Mouse (Mus musculus): Measurements from ENCODE around the gene Crlf1. TPM values are rescaled to one million over a fixed set of nuclear protein-coding genes. Genes with fewer than 3 reads are reported as not detected.

Gene Crlf1
- polyA plus RNA-seq, 1 experiment from 2014 or later, result 10.0 TPM

DNA sequence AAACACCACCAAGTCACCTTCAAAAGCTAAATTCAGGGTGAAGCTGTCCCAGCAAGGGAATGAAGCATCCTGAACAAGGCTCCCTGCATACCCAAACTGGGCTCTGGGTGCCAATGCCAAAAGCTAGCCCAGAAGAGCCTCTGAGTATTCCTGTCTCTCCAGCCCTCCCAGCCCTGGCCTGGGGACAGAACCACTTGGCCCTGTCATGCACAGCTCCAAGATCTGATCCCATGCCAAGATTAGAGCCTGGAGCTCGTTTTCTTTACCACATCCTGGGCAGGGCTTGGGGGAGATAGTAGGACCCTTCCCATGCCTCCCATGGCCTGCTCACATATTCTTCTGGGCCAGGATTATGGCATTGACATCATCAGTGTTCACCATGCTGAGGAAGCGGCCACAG is 26.6 kb downstream of the Crlf1 start:
- no peaks in the 10 kb centered on the region for H3K9me3 ChIP-seq (ENCODE audit: control insufficient read depth, low read length)
- 74% methylated on average over 2 of the region's 2 CpGs for WGBS
- H3K27me3 ChIP-seq (ENCODE audit: control insufficient read depth, insufficient read depth, low read length), result no peaks in the 10 kb centered on the region
- no peak overlapping the region for H3K4me3 ChIP-seq (ENCODE audit: low read depth, low read length)
- H3K4me1 ChIP-seq (ENCODE audit: control insufficient read depth, insufficient read depth, low read length), result peaks cover 8% of the 10 kb centered on the region
- no peak for ATAC-seq (ENCODE audit: low read depth)
- H3K36me3 ChIP-seq (ENCODE audit: control insufficient read depth, insufficient read depth, low read length), result peaks cover 15% of the 10 kb centered on the region; the same call in 1 of the 2 replicates
- no peak overlapping the region for H3K4me2 ChIP-seq (ENCODE audit: low read depth, low read length)
- no peak overlapping the region for H3K9ac ChIP-seq (replicated peaks; ENCODE audit: low read depth, low read length)
- H3K27ac ChIP-seq (ENCODE audit: low read depth, low read length), result no peak overlapping the region

DNA sequence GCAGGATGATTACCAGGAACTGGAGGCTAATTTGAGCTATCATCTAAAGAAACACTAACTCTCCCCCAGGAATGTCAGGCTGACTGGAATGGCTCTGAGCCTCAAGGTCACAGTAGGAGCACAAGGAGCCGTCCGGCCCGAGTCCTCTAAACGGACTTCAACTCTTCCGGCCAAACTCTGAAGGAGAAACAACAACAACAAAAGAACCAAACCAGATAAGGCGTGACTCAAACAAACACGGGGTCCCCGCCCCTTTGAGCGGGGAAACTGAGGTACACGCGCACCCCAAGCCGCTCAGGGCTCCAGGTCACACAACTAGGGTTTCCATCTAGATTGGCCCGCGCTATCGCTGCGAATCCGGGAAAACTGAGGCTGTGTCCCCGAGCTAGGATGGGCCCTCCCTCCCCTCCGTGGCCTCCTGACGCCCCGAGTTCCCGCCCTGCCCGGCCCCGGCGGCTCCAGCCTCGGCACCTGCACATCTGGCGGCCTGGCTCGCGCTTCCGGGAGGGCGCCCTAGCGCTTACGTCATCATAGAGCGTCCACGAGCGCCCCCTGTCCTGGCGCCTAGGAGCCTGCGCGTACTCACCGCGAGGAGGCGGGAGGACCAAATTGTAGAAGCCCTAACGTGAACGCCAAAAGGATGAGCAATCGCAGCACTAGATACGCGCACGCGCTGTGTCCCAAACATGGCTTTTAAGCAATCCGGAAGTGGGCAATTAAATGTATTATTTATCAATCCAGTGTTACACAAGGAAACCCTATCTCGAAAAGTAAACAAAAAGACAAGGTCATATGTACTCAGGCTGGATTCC is 29.8 kb downstream of the Crlf1 start:
- H3K36me3 ChIP-seq (ENCODE audit: control insufficient read depth, insufficient read depth, low read length), result peaks cover 10% of the 10 kb centered on the region; the same call in 1 of the 2 replicates
- peak overlapping the region; percentile 84 for H3K27ac ChIP-seq (ENCODE audit: low read depth, low read length)
- H3K4me2 ChIP-seq (ENCODE audit: low read depth, low read length), result peak overlapping the region; percentile 70
- H3K9ac ChIP-seq (replicated peaks; ENCODE audit: low read depth, low read length), result peak overlapping the region; percentile 52
- no peaks in the 10 kb centered on the region for H3K27me3 ChIP-seq (ENCODE audit: control insufficient read depth, insufficient read depth, low read length)
- no peaks in the 10 kb centered on the region for H3K9me3 ChIP-seq (ENCODE audit: control insufficient read depth, low read length)
- peaks cover 13% of the 10 kb centered on the region for H3K4me1 ChIP-seq (ENCODE audit: control insufficient read depth, insufficient read depth, low read length)
- WGBS, result under 1% methylated on average over 47 of the region's 51 CpGs
- peak; percentile 87 for ATAC-seq (ENCODE audit: low read depth)
- peak overlapping the region; percentile 52 for H3K4me3 ChIP-seq (ENCODE audit: low read depth, low read length)

DNA sequence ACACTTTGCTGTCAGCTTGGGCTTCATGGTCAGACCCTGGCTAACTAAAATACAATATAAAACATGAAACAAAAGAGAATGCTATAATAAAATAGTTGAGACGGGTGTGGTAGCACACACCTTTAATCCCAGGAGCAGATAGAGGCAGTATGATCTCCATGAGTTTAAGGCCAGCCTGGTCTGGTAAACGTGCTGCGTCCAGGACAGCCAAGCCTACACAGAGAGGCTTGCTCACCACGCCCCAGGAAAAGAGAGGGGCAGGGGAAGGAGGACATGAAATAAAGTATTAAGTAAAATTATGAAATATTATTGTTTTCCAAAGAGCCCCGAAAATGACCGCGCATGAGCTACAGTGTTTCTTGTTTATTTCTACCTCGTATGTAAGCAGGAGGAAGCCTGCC is 34.2 kb downstream of the Crlf1 start:
- peaks cover 20% of the 10 kb centered on the region for H3K4me1 ChIP-seq (ENCODE audit: control insufficient read depth, insufficient read depth, low read length)
- H3K9me3 ChIP-seq (ENCODE audit: control insufficient read depth, low read length), result no peaks in the 10 kb centered on the region
- peaks cover 18% of the 10 kb centered on the region for H3K36me3 ChIP-seq (ENCODE audit: control insufficient read depth, insufficient read depth, low read length)
- 1% methylated on average over 8 of the region's 8 CpGs for WGBS
- peak overlapping the region; percentile 95 for H3K9ac ChIP-seq (replicated peaks; ENCODE audit: low read depth, low read length)
- no peak for ATAC-seq (ENCODE audit: low read depth)
- H3K27ac ChIP-seq (ENCODE audit: low read depth, low read length), result peak overlapping the region; percentile 89; the same call in 1 of the 2 replicates
- no peaks in the 10 kb centered on the region for H3K27me3 ChIP-seq (ENCODE audit: control insufficient read depth, insufficient read depth, low read length)
- peak overlapping the region; percentile 90 for H3K4me2 ChIP-seq (ENCODE audit: low read depth, low read length)
- peak overlapping the region; percentile 79 for H3K4me3 ChIP-seq (ENCODE audit: low read depth, low read length)

DNA sequence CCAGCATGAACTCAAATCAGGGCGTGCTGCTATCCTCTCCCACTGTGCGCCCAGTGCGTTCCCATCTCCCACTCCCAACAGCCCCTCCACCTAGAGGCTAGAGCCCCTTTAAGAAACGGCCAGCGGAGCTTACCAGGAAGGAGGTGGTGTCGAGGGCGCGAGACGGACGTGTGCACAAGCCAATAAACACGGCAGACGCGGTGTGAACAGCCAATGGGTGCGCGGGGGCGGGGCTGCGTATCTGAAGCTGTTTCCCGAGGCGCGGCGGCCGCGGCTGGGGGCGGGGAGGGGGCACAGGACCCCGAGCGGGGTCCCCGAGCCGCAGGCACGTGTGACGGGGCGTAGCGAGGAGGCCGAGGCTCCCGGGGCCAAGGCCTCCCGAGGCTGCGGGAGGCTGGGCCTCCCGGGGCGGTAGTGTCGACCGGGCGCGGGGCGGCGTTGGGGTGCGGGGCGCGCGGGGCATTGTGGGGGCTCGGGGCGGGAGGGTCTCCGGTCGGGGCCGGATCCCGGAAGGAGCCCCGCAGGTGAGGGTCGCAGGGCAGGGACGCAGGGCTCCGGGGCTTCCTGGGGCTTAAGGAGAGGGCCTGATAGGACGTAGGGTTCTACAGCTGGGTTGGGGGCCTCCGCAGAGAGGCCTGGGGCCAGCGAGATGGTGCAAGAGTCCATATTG is 34.7 kb downstream of the Crlf1 start, which contains the start of the genes Fkbp8 and Kxd1:
Gene Fkbp8 (plus strand): TSS at position 213 of the 670 bp plus-strand sequence.
Gene Kxd1 (minus strand): TSS at position 445 of the 670 bp plus-strand sequence.
- under 1% methylated on average over 34 of the region's 61 CpGs for WGBS
- H3K9ac ChIP-seq (replicated peaks; ENCODE audit: low read depth, low read length), result peak within 1 kb of the TSS; percentile 95
- peak within 1 kb of the TSS; percentile 79 for H3K4me3 ChIP-seq (ENCODE audit: low read depth, low read length)
- H3K4me2 ChIP-seq (ENCODE audit: low read depth, low read length), result peak within 1 kb of the TSS; percentile 90
- ATAC-seq (ENCODE audit: low read depth), result peak; percentile 95
- peaks cover 23% of the 10 kb centered on the region for H3K36me3 ChIP-seq (ENCODE audit: control insufficient read depth, insufficient read depth, low read length)
- H3K9me3 ChIP-seq (ENCODE audit: control insufficient read depth, low read length), result no peaks in the 10 kb centered on the region
- peaks cover 15% of the 10 kb centered on the region for H3K4me1 ChIP-seq (ENCODE audit: control insufficient read depth, insufficient read depth, low read length)
- peak within 1 kb of the TSS; percentile 89 for H3K27ac ChIP-seq (ENCODE audit: low read depth, low read length)
- no peaks in the 10 kb centered on the region for H3K27me3 ChIP-seq (ENCODE audit: control insufficient read depth, insufficient read depth, low read length)

DNA sequence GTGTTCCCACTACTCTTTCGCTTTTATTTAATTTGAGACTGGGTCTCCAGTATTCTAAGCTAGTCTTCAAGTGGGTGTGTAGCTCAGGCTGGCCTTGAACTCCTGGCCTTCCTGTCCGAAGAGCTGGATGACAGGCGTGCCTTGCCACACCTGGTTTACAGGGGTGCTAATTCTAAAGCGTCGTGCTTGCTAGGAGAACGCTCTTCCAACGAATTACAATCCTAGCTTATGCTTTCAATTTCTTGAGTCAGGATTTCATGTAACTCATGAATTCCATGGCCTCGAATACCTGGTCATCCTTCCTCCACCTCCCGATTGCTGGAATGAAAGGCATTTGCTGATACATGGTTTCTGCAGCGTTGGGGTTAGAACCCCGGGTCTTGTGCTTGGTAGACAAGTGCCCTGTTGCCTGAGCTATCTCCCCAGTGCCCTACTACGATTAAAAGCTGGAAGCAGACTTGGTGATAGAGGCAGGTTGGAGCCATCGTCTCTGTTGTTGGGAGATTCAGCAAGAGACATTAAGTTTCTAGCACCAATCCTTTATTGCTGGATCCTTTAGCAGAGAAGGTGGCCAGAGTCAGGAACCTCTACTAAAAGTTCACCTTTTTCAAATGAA is 35.3 kb downstream of the Crlf1 start:
- Histone ChIP-seq H3K4me2 (ENCODE audit: low read depth, low read length) (peak overlapping the region; percentile 90), H3K4me1 (ENCODE audit: control insufficient read depth, insufficient read depth, low read length) (peaks cover 15% of the 10 kb centered on the region), H3K27ac (ENCODE audit: low read depth, low read length) (peak overlapping the region; percentile 89), H3K36me3 (ENCODE audit: control insufficient read depth, insufficient read depth, low read length) (peaks cover 27% of the 10 kb centered on the region), H3K4me3 (ENCODE audit: low read depth, low read length) (peak overlapping the region; percentile 79), H3K27me3 (ENCODE audit: control insufficient read depth, insufficient read depth, low read length) (no peaks in the 10 kb centered on the region), H3K9ac (replicated peaks; ENCODE audit: low read depth, low read length) (peak overlapping the region; percentile 95), H3K9me3 (ENCODE audit: control insufficient read depth, low read length) (no peaks in the 10 kb centered on the region)
- no peak for ATAC-seq (ENCODE audit: low read depth)
- WGBS, result 37% methylated on average over 13 of the region's 13 CpGs

DNA sequence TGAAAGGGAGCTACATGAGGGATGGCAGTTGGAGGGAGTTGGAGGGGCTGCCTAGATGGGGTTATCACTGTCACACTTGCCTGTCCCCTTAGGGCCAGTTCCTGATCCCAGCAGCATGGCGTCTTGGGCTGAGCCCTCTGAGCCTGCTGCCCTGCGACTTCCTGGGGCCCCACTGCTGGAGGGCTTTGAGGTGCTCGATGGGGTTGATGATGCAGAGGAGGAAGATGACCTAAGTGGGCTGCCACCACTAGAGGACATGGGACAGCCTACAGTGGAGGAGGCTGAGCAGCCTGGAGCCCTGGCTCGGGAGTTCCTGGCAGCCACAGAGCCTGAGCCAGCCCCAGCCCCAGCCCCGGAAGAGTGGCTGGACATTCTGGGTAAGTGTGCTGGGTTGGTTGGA is 36.3 kb downstream of the Crlf1 start:
- Histone ChIP-seq H3K4me1 (ENCODE audit: control insufficient read depth, insufficient read depth, low read length) (peaks cover 15% of the 10 kb centered on the region), H3K4me3 (ENCODE audit: low read depth, low read length) (no peak overlapping the region), H3K27me3 (ENCODE audit: control insufficient read depth, insufficient read depth, low read length) (no peaks in the 10 kb centered on the region), H3K9me3 (ENCODE audit: control insufficient read depth, low read length) (no peaks in the 10 kb centered on the region), H3K9ac (replicated peaks; ENCODE audit: low read depth, low read length) (no peak overlapping the region), H3K4me2 (ENCODE audit: low read depth, low read length) (no peak overlapping the region), H3K27ac (ENCODE audit: low read depth, low read length) (no peak overlapping the region), H3K36me3 (ENCODE audit: control insufficient read depth, insufficient read depth, low read length) (peaks cover 33% of the 10 kb centered on the region)
- WGBS, result 90% methylated on average over 5 of the region's 5 CpGs
- no peak for ATAC-seq (ENCODE audit: low read depth)

DNA sequence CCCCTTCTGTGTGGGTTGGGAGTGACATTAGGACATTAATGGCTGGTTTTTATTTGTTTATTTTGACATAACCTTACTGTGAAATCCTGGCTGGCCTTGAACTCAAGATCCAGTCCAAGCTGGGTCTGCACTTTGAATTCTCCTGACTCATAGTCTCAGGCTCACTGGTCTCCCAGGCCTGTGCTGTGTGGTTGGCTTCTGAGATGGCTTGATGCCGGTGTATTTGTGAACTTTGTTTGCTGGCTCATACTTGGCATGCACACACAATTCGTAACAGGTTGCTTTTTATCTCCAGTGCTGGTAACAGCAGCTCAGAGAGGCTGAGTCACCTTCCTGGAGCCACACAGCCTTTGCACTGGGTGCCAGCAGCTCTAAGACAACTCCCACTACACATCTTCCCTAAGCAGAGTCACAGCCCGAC is 36.8 kb downstream of the Crlf1 start:
- peaks cover 15% of the 10 kb centered on the region for H3K4me1 ChIP-seq (ENCODE audit: control insufficient read depth, insufficient read depth, low read length)
- ATAC-seq (ENCODE audit: low read depth), result no peak
- no peak overlapping the region for H3K4me3 ChIP-seq (ENCODE audit: low read depth, low read length)
- H3K4me2 ChIP-seq (ENCODE audit: low read depth, low read length), result no peak overlapping the region
- no peak overlapping the region for H3K27ac ChIP-seq (ENCODE audit: low read depth, low read length)
- H3K36me3 ChIP-seq (ENCODE audit: control insufficient read depth, insufficient read depth, low read length), result peaks cover 35% of the 10 kb centered on the region
- 93% methylated on average over 3 of the region's 3 CpGs for WGBS
- H3K27me3 ChIP-seq (ENCODE audit: control insufficient read depth, insufficient read depth, low read length), result no peaks in the 10 kb centered on the region
- H3K9ac ChIP-seq (replicated peaks; ENCODE audit: low read depth, low read length), result no peak overlapping the region
- no peaks in the 10 kb centered on the region for H3K9me3 ChIP-seq (ENCODE audit: control insufficient read depth, low read length)

DNA sequence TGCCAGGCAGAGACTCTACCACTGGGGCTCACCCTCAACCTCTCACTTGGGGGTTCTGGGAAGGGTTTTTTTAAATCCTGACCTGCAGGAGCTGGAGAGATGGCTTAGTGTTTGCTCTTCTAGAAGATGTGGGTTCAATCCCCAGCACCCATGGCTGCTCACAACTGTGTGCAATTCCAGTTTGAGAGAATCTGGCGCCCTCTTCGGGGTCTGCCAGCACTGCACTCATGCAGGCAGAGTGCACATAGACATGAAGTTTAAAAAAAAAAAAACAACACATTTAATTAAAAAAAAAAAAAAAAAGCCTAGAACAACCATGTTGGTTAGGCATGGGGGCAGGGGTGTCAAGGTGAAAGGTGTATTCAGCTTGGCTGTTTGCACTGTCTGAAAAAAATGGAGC is 37.4 kb downstream of the Crlf1 start:
- no peak overlapping the region for H3K27ac ChIP-seq (ENCODE audit: low read depth, low read length)
- peaks cover 39% of the 10 kb centered on the region for H3K36me3 ChIP-seq (ENCODE audit: control insufficient read depth, insufficient read depth, low read length)
- H3K4me3 ChIP-seq (ENCODE audit: low read depth, low read length), result no peak overlapping the region
- no peak for ATAC-seq (ENCODE audit: low read depth)
- WGBS, result 91% methylated on average over 2 of the region's 2 CpGs
- H3K4me1 ChIP-seq (ENCODE audit: control insufficient read depth, insufficient read depth, low read length), result peaks cover 15% of the 10 kb centered on the region
- no peaks in the 10 kb centered on the region for H3K9me3 ChIP-seq (ENCODE audit: control insufficient read depth, low read length)
- no peaks in the 10 kb centered on the region for H3K27me3 ChIP-seq (ENCODE audit: control insufficient read depth, insufficient read depth, low read length)
- no peak overlapping the region for H3K4me2 ChIP-seq (ENCODE audit: low read depth, low read length)
- H3K9ac ChIP-seq (replicated peaks; ENCODE audit: low read depth, low read length), result no peak overlapping the region
